In the genomic region with DNA sequence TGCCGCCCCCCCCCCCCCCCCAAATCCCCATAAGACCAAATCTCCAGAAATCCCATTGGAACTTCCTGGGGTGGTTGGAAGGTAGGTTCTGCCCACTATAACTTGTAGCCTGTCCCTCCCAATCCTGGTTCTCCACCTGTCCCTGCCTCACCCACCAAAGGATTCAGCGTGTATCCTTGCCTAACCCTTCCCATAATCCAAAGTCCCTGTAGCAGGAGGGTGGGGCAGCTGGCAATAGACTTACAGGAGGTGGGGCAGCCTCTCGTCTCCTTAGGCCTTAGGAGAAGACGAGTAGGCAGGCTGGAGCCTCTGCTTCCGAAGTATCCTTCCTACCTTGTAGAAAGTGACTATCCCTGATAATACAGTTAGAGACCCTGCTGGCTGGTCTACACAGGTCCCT, we compare ENCODE assay signal across 30 mouse cellular contexts. TPM values are rescaled to one million over a fixed set of nuclear protein-coding genes. Genes with fewer than 3 reads are reported as not detected.
"Had no signal": no experiment of that assay in that cellular context is flagged by ENCODE, and none has a peak within 500 bp of the region (broad histone marks: within the 10 kb centered on the region; RNA-seq: fewer than 3 reads in every experiment).

No protein-coding gene starts in this region.

- H3K36me3 ChIP-seq: limb, embryonic 10.5 days; limb, embryonic 13.5 days; liver, embryonic 12.5 days; liver, embryonic 15.5 days; lung, embryonic 15.5 days; midbrain, embryonic 10.5 days; midbrain, embryonic 13.5 days; neural tube, embryonic 13.5 days had no signal

- H3K4me2 ChIP-seq: limb, embryonic 13.5 days; liver, embryonic 12.5 days; liver, embryonic 15.5 days; lung, embryonic 15.5 days; midbrain, embryonic 13.5 days; neural tube, embryonic 13.5 days had no signal

- H3K27ac ChIP-seq: kidney, postnatal 0 days; limb, embryonic 10.5 days; limb, embryonic 13.5 days; liver, embryonic 12.5 days; liver, embryonic 15.5 days; lung, embryonic 15.5 days; midbrain, embryonic 10.5 days; midbrain, embryonic 13.5 days; neural tube, embryonic 13.5 days had no signal

- H3K9ac ChIP-seq: limb, embryonic 13.5 days; liver, embryonic 12.5 days; liver, embryonic 15.5 days; lung, embryonic 15.5 days; midbrain, embryonic 13.5 days; neural tube, embryonic 13.5 days had no signal

- ATAC-seq: inflammation-experienced regulatory T-cells, adult 6 months; liver, embryonic 12.5 days; midbrain, embryonic 13.5 days; midbrain, embryonic 16.5 days had no signal

- H3K4me3 ChIP-seq: limb, embryonic 10.5 days; limb, embryonic 13.5 days; liver, embryonic 12.5 days; liver, embryonic 15.5 days; lung, embryonic 15.5 days; megakaryocyte, embryonic 14.5 days; midbrain, embryonic 10.5 days; midbrain, embryonic 13.5 days; myocyte; neural tube, embryonic 13.5 days had no signal

- H3K27me3 ChIP-seq: limb, embryonic 13.5 days; liver, embryonic 12.5 days; lung, embryonic 15.5 days; midbrain, embryonic 13.5 days had no signal

- DNase-seq: kidney, adult 18-20 months; kidney, postnatal 36 days; liver; lung, adult 18-20 months; lung, postnatal 10 days; lung, postnatal 36 days; right cerebral cortex, adult 18-20 months; right cerebral cortex, postnatal 14 days; right cerebral cortex, postnatal 4 days; spleen, adult 18-20 months; thymus, postnatal 25 days had no signal

- H3K4me1 ChIP-seq: limb, embryonic 13.5 days had no signal

- H3K9me3 ChIP-seq: limb, embryonic 10.5 days; limb, embryonic 13.5 days; liver, embryonic 12.5 days; liver, embryonic 15.5 days; lung, embryonic 15.5 days; midbrain, embryonic 10.5 days; midbrain, embryonic 13.5 days; neural tube, embryonic 13.5 days had no signal

RNA-seq across cellular contexts. Expression of a gene that starts 6.1 kb away (rescaled TPM):
- total RNA-seq: layer of hippocampus, adult 18-20 months; layer of hippocampus, postnatal 14 days; left cerebral cortex, adult 18-20 months; left cerebral cortex, postnatal 25 days; monocyte, adult 5-6 weeks had no signal

RNA-seq across cellular contexts. Expression of a gene that starts 15.8 kb away (rescaled TPM):
- total RNA-seq: layer of hippocampus, adult 18-20 months; layer of hippocampus, postnatal 14 days; left cerebral cortex, adult 18-20 months; left cerebral cortex, postnatal 25 days; monocyte, adult 5-6 weeks; neutrophil, adult 5-6 weeks had no signal
- polyA plus RNA-seq: inflammation-experienced regulatory T-cells, adult 6 months; lung, embryonic 15.5 days; midbrain, embryonic 13.5 days; midbrain, embryonic 16.5 days; myocyte; neural tube, embryonic 13.5 days had no signal
